Mouse (Mus musculus) ovary, adult 18-20 months (tissue): Measurements from ENCODE around the gene Akap13.

Experiments
- DNase-seq: peaks from one replicate; pipeline ENCODE4 v3.0.0; 2022; ENCODE audit warnings: low spot score, mixed read lengths

The Akap13 gene

DNA sequence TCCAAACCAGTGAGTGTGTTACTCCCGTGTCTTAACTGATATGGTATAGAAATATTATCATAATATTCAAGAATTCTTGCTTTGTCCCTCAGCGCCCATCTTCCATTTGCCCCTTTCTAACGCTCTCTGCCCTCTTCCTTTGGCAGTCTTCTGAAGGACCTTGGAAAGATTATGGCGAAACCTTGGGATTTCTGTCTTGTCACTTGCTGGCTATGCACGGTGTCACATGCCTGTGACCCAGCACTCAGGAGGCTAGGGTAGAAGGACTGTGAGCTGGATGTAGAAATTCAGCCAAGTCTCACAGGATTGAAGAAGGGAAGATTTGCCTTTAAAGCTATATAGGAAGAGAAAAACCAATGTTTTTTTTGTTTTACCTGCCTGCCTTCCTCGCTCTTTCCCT, 212.2 kb downstream of the Akap13 start:
- DNase-seq, result no peak

DNA sequence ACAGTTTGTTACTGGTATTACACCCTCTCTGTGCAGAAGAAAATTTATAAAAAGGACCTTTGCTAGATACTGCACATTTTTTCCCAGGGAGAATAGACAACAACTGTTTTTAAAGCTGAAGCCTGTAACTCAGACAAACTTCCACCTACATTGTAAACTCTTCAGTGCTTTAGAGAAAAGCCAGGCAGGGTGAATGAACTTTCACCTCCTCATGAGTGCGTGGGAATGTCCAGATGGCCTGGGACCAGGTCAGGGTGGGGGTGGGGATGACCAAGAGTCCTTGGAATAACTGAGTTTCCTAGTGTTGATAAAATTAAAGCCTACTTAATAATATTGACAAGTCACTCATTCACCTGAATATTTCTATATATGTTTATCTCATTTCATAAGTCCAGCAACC, 213.1 kb downstream of the Akap13 start:
- DNase-seq, result no peak

DNA sequence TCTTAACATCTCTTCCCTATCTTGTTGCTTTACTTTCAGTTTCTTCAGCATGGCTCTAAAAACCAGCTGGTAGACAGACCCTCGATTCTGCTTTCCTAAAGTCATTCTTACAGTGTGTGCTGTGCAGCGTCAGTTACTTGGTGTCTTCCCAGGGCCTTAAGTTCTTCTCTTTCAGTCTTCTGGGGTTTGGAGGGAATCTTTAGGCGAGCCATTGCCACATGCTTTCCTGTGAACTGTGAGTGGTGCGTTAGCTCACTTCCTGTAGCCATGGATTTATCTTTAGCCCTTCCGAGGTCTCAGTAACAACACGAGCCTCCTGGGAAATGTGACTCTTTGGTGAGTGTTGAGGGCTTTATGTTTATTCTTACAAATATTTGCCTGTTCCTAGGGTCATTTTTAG, 214.1 kb downstream of the Akap13 start:
- DNase-seq, result no peak

DNA sequence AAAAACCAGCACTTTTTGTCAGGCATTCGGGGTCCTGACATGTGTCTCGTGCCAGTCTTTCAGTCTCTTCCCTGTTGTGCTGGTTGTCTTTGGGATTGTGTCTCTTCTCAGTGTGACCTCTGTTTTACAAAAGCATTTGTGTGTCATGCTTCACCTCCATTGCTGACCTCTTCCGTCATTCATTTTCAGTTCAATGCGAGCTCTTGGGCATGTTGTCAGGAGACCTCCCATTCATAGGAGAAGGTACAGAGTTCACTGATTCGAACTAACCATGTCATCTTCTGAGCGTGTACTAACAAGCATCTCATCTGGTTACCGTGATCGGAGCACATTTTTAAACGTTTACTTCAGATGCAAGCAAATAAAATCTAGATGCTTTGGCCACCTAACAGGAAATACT, 224.3 kb downstream of the Akap13 start:
- no peak for DNase-seq

DNA sequence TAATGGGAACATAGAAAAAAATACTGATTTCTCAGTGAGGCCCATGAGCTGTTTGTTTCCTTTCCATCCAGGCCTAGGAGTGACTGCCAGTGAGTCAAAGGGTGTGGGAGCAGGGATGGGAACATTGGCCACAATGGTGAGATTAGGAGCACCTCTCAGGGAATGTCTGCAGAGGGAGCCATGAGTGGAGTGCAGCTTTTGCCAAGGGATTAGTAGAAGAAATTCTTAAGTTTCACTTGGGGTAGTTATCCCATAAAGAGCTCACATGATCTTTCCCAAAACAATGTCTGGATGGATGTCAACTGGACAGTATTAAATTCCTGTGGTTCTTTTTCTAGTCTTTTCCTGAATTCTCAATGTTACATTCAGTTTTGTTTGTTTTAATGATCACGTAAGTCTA, 227.6 kb downstream of the Akap13 start:
- DNase-seq, result no peak

DNA sequence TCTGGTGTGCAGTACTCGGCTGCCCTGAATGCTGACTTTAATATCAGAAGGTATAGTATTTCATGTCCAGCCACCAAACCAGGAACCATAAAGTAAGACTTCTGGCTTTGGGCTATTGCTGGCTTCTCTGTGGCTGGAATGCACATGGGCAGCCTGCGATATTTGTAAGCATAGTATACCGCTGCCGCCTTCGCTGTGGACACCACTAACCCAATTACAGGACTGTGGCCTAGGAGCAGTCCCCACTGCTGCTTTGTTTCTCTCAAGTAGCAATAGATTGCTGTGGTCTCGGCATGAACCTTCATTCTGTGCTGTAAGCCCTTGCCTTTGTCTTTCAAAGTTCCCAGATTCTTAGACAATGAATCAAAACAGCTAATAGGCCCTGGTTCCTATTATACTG, 228.1 kb downstream of the Akap13 start:
- no peak for DNase-seq

DNA sequence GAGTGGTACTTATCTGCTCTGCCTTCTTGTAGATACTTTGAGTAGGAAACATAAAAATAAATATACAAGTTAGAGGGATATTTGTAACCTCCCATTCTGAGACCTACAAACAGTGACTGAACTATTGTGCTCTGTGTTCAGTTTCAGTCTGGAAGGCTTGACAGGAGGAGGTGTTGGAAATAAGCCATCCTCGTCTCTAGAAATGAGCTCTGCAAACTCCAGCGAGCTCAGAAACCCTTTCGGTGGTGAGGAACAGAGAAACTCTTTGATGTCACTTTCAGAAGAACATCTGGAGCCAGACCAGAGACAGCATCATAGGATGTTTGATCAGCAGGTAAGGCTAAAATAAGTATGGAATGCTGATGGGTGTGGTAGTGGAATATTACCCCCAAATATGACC, 229.6 kb downstream of the Akap13 start:
- no peak for DNase-seq

DNA sequence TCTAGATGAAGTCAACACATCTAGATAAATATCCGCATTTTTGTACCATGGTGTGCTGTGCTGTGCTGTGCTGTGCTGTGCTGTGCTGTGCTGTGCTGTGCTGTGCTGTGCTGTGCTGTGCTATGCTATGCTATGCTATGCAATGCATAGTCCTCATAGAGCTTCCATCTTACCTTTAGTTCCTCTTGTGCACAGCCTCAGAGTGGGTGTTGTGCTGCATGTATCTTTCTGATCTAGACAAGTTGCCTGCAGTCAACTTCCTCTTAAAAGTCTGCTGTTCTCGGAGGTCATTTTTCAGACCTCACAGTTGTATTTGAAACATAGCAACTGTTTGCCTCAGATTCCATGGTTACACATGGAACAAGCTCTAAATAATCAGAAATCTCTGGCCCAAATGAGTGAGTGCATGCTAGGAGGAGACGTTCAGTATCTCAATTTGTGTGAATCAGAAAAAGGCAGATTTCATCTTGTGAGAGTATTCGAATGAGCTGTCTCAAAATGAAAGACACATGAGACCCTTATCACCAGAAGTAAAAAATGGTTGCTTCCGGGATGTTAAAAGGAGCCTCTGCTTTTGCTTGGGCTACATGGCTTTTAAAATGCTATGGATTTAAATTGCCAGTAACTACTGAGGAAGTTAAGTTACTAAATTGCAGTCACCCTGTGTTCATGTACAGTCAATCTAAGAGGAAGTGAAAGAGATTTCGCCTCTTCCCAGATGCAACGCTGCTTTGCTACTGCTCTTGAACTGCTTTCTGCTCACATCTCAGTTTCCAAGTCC, 230.9 kb downstream of the Akap13 start:
- DNase-seq, result no peak

DNA sequence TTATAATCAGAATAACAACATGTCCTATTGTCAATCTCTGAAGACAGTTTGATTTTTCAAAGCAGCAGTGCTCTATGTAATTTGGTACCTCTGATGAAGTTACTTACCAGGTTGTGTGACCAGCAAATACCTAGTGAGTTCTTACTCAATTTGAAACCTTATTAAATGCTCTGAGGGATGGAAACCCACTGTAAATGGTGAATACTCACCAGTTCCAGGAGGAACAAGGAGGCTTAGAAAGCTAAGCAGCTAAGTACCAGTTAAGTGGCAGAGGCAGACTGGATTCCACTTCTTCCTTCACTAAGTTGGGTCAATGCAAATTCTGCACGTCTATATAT, 231.5 kb downstream of the Akap13 start:
- DNase-seq, result no peak

DNA sequence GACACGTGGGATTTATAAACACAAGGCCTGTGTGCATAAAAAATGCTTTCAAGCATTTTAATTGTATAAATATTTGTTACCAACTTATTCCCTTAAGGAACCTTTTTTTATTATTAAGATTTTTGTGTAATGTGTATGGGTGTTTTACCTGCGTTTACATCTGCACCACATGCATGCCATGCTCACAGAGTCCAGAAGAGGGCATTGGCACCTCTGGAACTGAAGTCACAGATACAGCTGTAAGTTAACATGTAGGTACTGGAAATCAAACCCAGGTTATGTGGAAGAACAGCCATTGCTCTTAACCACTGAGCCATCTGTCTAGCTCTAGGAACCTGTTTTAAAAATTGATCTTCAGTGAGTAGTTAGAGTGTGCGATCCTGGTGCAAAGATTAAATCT, 232.8 kb downstream of the Akap13 start:
- no peak for DNase-seq

DNA sequence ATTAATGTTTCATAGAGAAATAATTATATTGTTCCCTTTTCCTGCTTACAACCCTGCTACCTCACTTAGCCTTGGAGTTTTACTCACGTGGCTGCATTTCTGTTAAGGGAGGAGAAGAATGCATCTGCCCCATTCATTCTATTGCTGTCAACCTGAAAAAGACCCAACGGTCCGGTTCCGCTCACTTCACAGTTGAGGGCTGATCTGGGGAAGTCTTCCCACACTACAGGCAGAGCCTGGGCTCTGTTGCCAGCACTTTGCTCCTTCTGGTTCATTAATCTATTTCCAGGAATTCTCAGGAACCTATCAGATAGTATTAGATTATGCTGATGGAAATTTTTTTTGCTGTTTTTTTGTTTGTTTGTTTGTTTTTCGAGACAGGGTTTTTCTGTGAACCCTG, 239.4 kb downstream of the Akap13 start:
- DNase-seq, result no peak

DNA sequence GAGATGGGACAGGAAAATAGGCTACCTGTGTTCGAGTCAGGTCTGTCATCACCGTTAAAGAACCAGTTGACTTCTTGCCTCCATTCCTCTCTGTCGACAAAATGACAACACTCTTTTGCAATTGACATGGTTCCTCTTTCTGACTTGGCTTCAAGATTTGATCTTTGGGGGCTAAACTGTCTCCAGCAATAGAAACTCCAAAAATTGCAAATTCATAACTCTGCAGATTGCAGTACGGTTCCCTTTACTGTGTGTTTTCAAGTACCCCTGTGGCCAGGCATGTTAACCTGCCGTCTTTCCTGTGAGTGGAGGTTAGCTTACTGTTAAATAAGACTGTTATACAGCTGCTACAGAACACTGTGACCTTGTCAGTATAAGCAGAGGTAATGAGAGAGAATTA, 244.5 kb downstream of the Akap13 start:
- DNase-seq, result no peak

DNA sequence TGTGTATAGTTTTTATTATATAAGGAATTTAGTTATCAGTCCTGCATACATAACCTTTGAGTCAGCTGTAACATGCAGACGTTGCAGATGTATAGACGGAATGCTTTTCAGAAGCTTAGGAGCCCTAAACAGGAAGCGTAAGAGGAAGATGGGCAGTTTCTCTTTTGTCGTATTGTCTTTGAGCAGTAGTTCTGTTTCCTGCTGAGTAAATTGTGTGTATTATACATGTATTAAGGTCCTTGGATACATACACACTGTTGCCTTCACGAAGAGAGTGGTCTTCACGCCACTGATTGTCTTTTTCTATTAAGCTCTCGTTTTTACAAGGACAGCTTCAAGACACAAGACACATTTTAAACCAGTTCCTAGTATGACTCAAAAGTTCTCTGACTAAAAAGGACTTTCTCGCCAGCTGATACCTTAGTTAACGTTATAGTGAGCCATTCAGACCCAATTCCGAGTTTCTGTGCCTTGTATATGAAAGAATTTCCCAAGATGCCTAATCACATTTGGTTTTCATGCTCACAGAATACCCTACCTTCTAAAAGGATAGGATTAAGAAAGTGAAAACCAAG, 245.5 kb downstream of the Akap13 start:
- DNase-seq, result no peak

DNA sequence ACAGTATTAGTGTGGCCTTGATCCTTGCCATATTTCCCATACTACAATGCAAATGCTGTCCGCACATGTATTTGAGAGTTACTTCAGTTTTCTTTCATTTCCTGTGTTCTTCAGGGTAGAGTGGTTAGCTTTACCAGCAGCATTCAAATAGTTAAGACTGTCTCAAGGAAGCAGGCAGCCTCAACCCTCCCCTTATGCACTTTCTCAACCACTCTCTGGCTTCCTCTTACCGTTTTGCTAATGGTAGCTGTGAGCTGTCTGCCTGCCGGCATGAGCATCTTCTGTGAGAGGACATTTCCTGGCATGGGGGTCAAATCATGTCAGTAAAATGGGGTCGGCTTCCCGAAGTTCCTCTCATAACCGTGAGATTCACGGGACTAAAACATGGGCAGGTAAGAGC, 246.4 kb downstream of the Akap13 start:
- no peak for DNase-seq

DNA sequence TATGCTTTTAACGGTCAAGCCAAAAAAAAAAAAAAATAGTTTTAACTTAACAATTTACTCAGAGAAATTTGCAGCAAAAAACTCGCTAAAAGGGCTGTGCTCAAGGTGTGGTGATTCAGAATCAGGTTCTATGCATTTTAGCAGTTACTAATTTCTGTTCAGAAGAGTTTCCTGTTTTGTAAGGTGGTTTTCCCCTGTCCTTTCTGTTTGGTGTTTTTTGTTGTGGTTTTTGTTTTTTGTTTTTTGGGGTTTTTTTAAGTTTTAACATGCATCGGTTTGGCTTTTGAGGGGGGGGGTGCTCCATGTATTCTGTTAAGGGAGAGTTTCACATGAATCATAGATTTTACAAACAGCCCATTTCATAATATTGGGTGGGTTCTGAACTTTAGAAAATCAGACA, 247.0 kb downstream of the Akap13 start:
- no peak for DNase-seq

DNA sequence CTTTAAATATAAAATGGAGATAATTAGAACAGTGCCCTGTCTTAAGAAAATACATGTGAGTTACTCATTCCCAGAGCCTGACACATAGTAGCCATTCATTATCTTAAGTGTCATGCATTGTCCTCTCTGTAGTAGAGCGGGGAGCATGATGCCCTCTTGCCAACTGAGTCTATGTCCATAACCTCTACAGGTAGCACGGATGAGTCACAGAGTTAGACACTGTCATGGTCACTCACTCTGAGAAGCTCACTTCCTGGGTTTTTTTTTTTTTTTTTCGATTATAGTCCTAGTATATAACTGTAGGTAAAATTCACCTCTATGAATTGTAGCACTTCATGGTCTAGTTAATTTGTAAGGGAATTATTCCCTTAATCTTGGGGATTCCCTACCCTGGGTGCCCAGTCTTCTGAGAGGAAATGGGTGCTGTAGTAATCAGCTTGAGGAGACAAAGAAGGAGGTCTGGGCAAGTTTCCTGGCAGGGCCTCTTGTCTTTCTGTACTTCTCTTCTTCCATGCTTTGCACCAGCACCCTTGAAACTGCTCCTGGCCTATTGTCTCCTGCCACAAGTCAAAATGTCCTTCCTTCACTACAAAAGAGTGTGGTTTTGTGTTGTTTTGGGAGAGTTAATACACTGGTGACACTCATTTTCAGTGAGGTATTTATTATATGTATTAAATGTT, 247.8 kb downstream of the Akap13 start:
- no peak for DNase-seq

DNA sequence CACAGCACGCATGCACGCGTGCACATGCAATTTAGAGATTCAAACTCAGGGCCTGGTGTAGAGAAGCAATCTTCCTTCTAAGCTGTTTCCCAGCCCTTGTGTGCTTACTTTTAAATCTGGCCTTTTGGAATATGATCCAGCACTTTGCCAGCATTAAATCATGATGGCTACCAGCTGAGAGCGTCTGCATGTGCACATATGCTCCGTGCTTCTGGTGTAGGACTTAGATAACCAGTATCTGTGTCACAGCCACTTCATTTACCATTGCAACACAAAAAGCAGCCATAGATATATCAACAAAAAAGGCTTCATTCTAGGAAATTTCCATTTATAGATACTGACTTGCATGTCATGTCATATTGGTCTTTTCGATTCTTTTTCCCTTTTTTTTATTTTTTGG, 249.5 kb downstream of the Akap13 start:
- no peak for DNase-seq

DNA sequence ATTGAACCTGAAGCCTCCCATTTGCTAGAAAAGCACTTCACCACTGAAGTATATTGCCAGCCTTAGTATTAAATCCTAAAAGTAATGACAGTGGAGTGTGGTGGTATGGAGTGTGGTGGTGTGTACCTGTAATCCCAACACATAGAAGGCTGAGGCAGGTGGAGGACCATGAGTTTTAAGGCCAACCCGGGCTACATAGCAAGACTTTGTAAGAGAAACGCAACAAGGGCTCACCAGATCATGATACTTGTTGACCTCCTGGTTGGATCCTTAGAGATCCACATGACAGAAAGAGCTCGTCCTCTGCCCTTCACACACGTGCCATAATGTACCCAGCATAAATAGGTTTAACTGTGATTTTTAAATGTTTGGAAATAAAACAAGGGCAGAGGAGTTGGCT, 254.6 kb downstream of the Akap13 start:
- DNase-seq, result no peak

DNA sequence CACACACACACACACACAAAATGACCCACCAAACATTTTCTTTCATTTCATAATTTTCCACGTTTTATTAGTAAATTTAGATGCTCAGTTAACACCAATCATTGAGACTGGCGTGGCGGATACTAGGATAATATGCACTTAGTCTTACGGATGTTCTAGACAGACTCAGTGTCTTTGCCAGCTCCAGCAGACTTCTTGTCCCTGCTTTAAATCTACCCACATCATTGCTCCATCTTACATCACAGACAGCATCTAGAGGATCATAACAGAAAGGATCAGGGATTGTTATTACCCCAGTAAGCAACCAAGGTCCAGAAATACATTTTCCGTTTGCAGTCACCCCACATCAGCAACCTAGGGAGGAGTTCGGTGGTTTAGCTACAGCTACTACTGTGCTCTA, 255.6 kb downstream of the Akap13 start:
- no peak for DNase-seq

DNA sequence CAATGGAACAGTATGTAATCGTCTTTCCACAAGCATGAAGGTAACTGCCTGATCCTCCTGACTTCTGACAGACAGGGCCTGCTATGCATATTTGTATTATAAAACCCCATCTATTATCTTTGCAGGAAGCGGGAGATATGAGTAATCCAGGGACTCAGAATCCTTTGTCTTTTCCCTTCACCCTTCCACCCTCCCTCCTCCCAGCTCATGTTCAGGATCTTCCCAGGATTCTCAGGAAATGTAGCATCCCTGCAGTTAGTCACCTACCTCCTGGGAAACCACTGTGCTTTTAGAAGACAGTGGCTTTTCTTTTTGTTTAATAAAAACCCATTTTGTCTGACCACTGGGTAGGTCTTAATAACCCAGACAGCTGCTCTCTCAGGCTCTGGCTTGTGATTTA, 256.1 kb downstream of the Akap13 start:
- DNase-seq, result no peak

DNA sequence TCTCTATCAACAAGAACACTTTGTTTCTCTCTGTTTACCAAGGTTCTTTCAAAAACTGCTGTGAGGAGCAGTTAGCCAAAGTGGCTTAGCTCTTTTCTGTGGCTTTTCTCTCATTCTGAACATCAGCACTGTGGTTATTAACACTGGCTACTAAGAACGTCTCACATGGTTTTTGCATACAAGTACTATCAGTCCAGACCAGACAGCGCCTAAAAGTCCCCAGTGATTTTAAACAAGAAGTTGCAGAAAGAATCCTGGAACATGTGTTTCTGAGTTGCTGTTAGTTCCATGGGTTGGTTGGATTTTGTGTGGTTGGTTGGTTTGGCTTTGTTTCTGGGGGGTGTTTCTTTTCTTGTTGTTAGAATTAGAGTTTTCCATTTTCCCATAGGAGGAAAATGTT, 257.5 kb downstream of the Akap13 start:
- DNase-seq, result no peak

DNA sequence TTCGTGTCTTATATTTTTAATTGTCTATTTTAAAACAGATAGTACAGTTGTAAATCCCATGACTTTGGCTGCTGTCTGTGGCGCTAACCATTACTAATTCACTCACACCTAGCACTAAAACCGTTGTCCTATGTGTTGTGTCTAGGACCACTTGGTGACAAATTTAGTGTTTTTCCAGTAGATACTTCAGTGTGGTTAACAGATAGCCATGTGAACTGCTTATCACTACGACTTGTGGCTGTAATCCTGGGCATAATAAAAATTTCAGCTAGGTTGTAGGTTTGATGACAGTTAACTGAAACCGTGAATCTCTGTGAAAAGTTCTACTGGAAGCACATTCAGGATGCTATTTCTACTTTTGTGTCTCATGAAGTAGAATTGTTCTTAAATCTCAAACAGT, 258.6 kb downstream of the Akap13 start:
- DNase-seq, result no peak

DNA sequence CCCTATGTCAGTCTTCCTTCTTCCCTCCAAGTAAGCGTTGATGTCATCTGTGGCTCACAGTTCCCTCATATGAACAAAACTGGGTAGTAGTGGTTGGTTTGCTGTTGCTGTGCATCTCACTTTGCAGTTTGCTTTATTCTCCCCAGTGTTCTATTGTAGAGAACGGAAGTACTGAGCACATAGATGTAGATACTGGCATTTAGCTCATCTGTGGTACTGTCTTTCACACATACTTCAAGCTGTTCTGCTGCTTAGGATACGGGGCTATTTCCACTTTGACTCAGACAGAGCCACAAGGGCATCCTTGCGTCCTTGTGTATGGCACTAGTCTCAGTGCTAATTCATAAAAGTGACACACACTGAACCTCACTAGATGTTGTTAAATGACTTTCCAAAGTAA, 259.7 kb downstream of the Akap13 start:
- no peak for DNase-seq

DNA sequence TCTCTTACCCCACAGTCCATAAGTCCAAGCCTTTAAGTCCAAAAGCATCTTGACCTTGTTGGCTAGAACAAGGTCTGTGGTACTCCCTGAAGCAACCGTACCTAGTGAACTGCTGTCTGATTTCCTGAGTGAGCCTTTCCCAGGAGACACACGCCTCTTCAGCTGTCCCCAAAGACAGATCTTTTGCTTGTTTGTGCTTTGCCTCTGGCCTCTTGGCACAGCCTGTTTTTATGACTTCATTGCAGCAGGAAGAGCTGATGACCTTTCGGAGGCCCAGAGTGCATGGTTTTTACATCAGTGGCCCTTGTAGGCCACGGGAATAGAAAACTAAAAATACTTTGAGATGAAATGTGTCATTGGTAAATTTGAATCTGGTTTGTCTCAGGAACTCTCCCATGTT, 260.6 kb downstream of the Akap13 start:
- no peak for DNase-seq
